Mouse (Mus musculus) ES-E14 (cell line): ENCODE results near the gene Tubb1.

ENCODE experiments used
- CHD2 ChIP-seq: IDR thresholded peaks from 2 replicates; pipeline ENCODE4 v1.6.1; 2014; ENCODE audit warnings: mild to moderate bottlenecking, low read depth, low read length, inconsistent platforms
- ZC3H11A ChIP-seq: IDR thresholded peaks from 2 replicates; pipeline ENCODE4 v1.6.1; 2012; ENCODE audit warnings: low read depth, mild to moderate bottlenecking, inconsistent platforms, low read length, borderline replicate concordance
- ZNF384 ChIP-seq: IDR thresholded peaks from 2 replicates; pipeline ENCODE4 v1.6.1; 2012; ENCODE audit warnings: low read depth, low read length, inconsistent platforms

- TF ChIP-seq ZC3H11A (no peak), ZNF384 (no peak), CHD2 (no peak)
Observed at GRCm38 (mm10) chr2:174473550-174473927, 23.0 kb downstream of the Tubb1 start.
